Mouse (Mus musculus): ENCODE results near the gene Sys1. TPM values are rescaled to one million over a fixed set of nuclear protein-coding genes. Genes with fewer than 3 reads are reported as not detected.

The Sys1 gene
- polyA plus RNA-seq, 1 experiment from 2014 or later: 60.6 TPM

GRCm38 (mm10) chr2:164523301-164523773, 66.6 kb downstream of the Sys1 start:
- WGBS: 76% methylated on average over 10 of the region's 10 CpGs
- Histone ChIP-seq H3K4me2 (no peak overlapping the region), H3K9me3 (no peaks in the 10 kb centered on the region), H3K36me3 (no peaks in the 10 kb centered on the region), H3K9ac (no peak overlapping the region), H3K27me3 (replicated peaks) (no peaks in the 10 kb centered on the region), H3K27ac (no peak overlapping the region), H3K4me3 (replicated peaks) (no peak overlapping the region), H3K4me1 (peaks cover 8% of the 10 kb centered on the region; the same call in 1 of the 2 replicates)
- no peak for ATAC-seq (ENCODE audit: insufficient read depth, low FRiP score, low read depth)

GRCm38 (mm10) chr2:164528557-164528956, 71.8 kb downstream of the Sys1 start:
- no peaks in the 10 kb centered on the region for H3K36me3 ChIP-seq
- ATAC-seq (ENCODE audit: insufficient read depth, low FRiP score, low read depth): no peak
- H3K4me3 ChIP-seq (replicated peaks): no peak overlapping the region
- H3K4me1 ChIP-seq: no peaks in the 10 kb centered on the region
- no peak overlapping the region for H3K9ac ChIP-seq
- 66% methylated on average over 5 of the region's 5 CpGs for WGBS
- H3K27ac ChIP-seq: no peak overlapping the region
- H3K9me3 ChIP-seq: no peaks in the 10 kb centered on the region
- H3K4me2 ChIP-seq: no peak overlapping the region
- no peaks in the 10 kb centered on the region for H3K27me3 ChIP-seq (replicated peaks)

Other genes starting within 250 kb of the Sys1 start
- 50.4 and 55.9 TPM in 2 replicates for gene Wfdc15b, start 235.3 kb upstream of the Sys1 start, polyA plus RNA-seq (2015; fragmentation: Nextera tagmentation; extraction: Ambion mirVana)
- gene Svs2, start 218.5 kb upstream of the Sys1 start, polyA plus RNA-seq (2015; fragmentation: Nextera tagmentation; extraction: Ambion mirVana): not detected in 2 replicates
- not detected in 2 replicates for gene Svs3b, start 200.3 kb upstream of the Sys1 start, polyA plus RNA-seq (2015; fragmentation: Nextera tagmentation; extraction: Ambion mirVana)
- not detected in 2 replicates for gene Svs4, start 178.5 kb upstream of the Sys1 start, polyA plus RNA-seq (2015; fragmentation: Nextera tagmentation; extraction: Ambion mirVana)
- not detected in 2 replicates for gene Svs3a, start 167.7 kb upstream of the Sys1 start, polyA plus RNA-seq (2015; fragmentation: Nextera tagmentation; extraction: Ambion mirVana)
- gene Svs6, start 140.2 kb upstream of the Sys1 start, polyA plus RNA-seq (2015; fragmentation: Nextera tagmentation; extraction: Ambion mirVana): not detected in 2 replicates
- gene Svs5, start 124.2 kb upstream of the Sys1 start, polyA plus RNA-seq (2015; fragmentation: Nextera tagmentation; extraction: Ambion mirVana): not detected in 2 replicates
- 5.2 and 12.0 TPM in 2 replicates for gene Slpi, start 67.9 kb upstream of the Sys1 start, polyA plus RNA-seq (2015; fragmentation: Nextera tagmentation; extraction: Ambion mirVana)
- 49.2 and 72.3 TPM in 2 replicates for gene Rbpjl, start 53.8 kb upstream of the Sys1 start, polyA plus RNA-seq (2015; fragmentation: Nextera tagmentation; extraction: Ambion mirVana)
- gene Matn4, start 51.8 kb upstream of the Sys1 start, polyA plus RNA-seq (2015; fragmentation: Nextera tagmentation; extraction: Ambion mirVana): 12.4 and 14.7 TPM in 2 replicates
- 132 and 135 TPM in 2 replicates for gene Sdc4, start 13.1 kb upstream of the Sys1 start, polyA plus RNA-seq (2015; fragmentation: Nextera tagmentation; extraction: Ambion mirVana)
- gene Gm20458, start 4.0 kb downstream of the Sys1 start, polyA plus RNA-seq (2015; fragmentation: Nextera tagmentation; extraction: Ambion mirVana): 17.9 and 18.1 TPM in 2 replicates
- 0.14 TPM in 1 of 2 replicates, not detected in the other for gene Trp53tg5, start 16.8 kb downstream of the Sys1 start, polyA plus RNA-seq (2015; fragmentation: Nextera tagmentation; extraction: Ambion mirVana)
- gene Dbndd2, start 29.1 kb downstream of the Sys1 start, polyA plus RNA-seq (2015; fragmentation: Nextera tagmentation; extraction: Ambion mirVana): 6.5 and 10.4 TPM in 2 replicates
- 67.0 and 67.5 TPM in 2 replicates for gene Pigt, start 40.6 kb downstream of the Sys1 start, polyA plus RNA-seq (2015; fragmentation: Nextera tagmentation; extraction: Ambion mirVana)
- 162 and 175 TPM in 2 replicates for gene Wfdc2, start 105.4 kb downstream of the Sys1 start, polyA plus RNA-seq (2015; fragmentation: Nextera tagmentation; extraction: Ambion mirVana)
- not detected in 2 replicates for gene Spint3, start 116.5 kb downstream of the Sys1 start, polyA plus RNA-seq (2015; fragmentation: Nextera tagmentation; extraction: Ambion mirVana)
- gene Wfdc6a, start 128.5 kb downstream of the Sys1 start, polyA plus RNA-seq (2015; fragmentation: Nextera tagmentation; extraction: Ambion mirVana): 1.0 and 1.5 TPM in 2 replicates
- not detected in 2 replicates for gene Eppin, start 136.6 kb downstream of the Sys1 start, polyA plus RNA-seq (2015; fragmentation: Nextera tagmentation; extraction: Ambion mirVana)
- gene Wfdc6b, start 156.6 kb downstream of the Sys1 start, polyA plus RNA-seq (2015; fragmentation: Nextera tagmentation; extraction: Ambion mirVana): not detected in 2 replicates
- gene Wfdc8, start 156.7 kb downstream of the Sys1 start, polyA plus RNA-seq (2015; fragmentation: Nextera tagmentation; extraction: Ambion mirVana): not detected in 2 replicates
- gene Wfdc16, start 181.8 kb downstream of the Sys1 start, polyA plus RNA-seq (2015; fragmentation: Nextera tagmentation; extraction: Ambion mirVana): not detected in 2 replicates
- gene Wfdc10, start 199.1 kb downstream of the Sys1 start, polyA plus RNA-seq (2015; fragmentation: Nextera tagmentation; extraction: Ambion mirVana): 0.44 and 0.99 TPM in 2 replicates
- gene Wfdc9, start 199.6 kb downstream of the Sys1 start, polyA plus RNA-seq (2015; fragmentation: Nextera tagmentation; extraction: Ambion mirVana): not detected in 2 replicates
- gene Wfdc11, start 217.1 kb downstream of the Sys1 start, polyA plus RNA-seq (2015; fragmentation: Nextera tagmentation; extraction: Ambion mirVana): not detected in 2 replicates
- 1.9 and 3.7 TPM in 2 replicates for gene Wfdc13, start 228.1 kb downstream of the Sys1 start, polyA plus RNA-seq (2015; fragmentation: Nextera tagmentation; extraction: Ambion mirVana)
- gene Spint4, start 241.5 kb downstream of the Sys1 start, polyA plus RNA-seq (2015; fragmentation: Nextera tagmentation; extraction: Ambion mirVana): not detected in 2 replicates

All from stomach, embryonic 15.5 days (tissue).